ENCODE assay signal across 19 mouse cellular contexts in the genomic region with DNA sequence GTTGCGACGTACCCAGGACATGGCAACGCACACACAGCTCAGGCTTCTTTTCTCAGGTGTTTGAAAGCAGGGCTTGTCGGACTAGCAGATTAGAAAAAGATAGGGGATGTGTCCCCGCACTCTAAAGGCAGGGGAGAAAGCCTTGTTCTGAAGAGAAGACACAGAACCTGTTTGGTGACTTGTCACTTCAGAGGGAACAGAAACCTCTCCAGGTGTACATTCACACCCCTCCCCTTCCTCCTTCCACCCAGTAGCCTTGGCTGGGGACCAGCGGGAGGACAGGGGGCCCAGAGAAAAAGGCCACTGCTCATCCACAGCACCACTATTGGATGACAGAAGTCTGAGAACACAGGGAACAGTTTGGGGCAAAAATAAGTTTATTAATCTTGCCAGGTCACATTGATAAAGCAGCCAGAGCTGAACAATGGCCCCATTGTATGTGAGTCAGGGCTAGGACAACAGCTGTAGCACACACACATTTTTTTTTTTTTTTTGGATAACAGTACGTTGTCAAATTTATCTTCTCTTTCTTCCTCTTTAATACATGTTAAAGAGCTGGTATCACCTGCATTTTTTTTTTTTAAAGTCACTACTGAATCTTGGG. TPM values are rescaled to one million over a fixed set of nuclear protein-coding genes. Genes with fewer than 3 reads are reported as not detected.
DNase-seq lines count a peak whose midpoint lies in the region; ATAC-seq and TF ChIP-seq lines count a peak whose summit lies in the region.
"Had no signal": no experiment of that assay in that cellular context is flagged by ENCODE, and none has a peak within 500 bp of the region (broad histone marks: within the 10 kb centered on the region; RNA-seq: fewer than 3 reads in every experiment).

No protein-coding gene starts in this region.

- DNase-seq in heart, adult 8-10 months (ENCODE audit: low spot score), result no peak
- DNase-seq in MEL (ENCODE audit: low read depth, low spot score), result no peak
- DNase-seq in intestine, embryonic 14.5 days (ENCODE audit: low spot score), result no peak
- DNase-seq in ovary, postnatal 36 days (ENCODE audit: low spot score), result no peak
- DNase-seq: adrenal gland, adult 8-10 months; cerebellum, postnatal 14 days; forebrain, postnatal 0 days; gastrocnemius, postnatal 25 days; layer of hippocampus, adult 9-11 months; liver, postnatal 0 days; thymus, adult 2 months had no signal

- no peak for TF ChIP-seq EP300 in MEL (IDR thresholded peaks at IDR 0.05; ENCODE audit: low read depth in 1 of 2, low read length in 2 of 2)

- H3K27me3 ChIP-seq in heart, embryonic 14.5 days (ENCODE audit: control insufficient read depth, insufficient read depth, low read length), result no peaks in the 10 kb centered on the region
- peaks cover 0 to 3% of the 10 kb centered on the region in 2 experiments; a peak in 3 of 4 replicates for H3K27me3 ChIP-seq in MEL (ENCODE audit: control insufficient read depth in 1 of 2, insufficient read depth in 2 of 2, low read length in 2 of 2)
- H3K27me3 ChIP-seq in intestine, embryonic 14.5 days (replicated peaks; ENCODE audit: control insufficient read depth, insufficient read depth, low read length), result 0 out of 2 replicates have a peak, but pooled peaks cover 3% of the 10 kb centered on the region
- no peaks in the 10 kb centered on the region for H3K27me3 ChIP-seq in stomach, embryonic 14.5 days (ENCODE audit: control insufficient read depth, insufficient read depth, low read length)
- H3K27me3 ChIP-seq in midbrain, embryonic 13.5 days, result peaks cover 25% of the 10 kb centered on the region

- H3K4me1 ChIP-seq in heart, embryonic 14.5 days (ENCODE audit: control insufficient read depth in 2 of 2, insufficient read depth in 2 of 2, low read length in 2 of 2), result peaks cover 18 to 36% of the 10 kb centered on the region in 2 experiments
- H3K4me1 ChIP-seq in MEL (ENCODE audit: control insufficient read depth in 1 of 2, insufficient read depth in 2 of 2, low read length in 2 of 2), result no peaks in the 10 kb centered on the region
- H3K4me1 ChIP-seq in intestine, embryonic 14.5 days (replicated peaks; ENCODE audit: control insufficient read depth, insufficient read depth, low read length), result peaks cover 17% of the 10 kb centered on the region
- H3K4me1 ChIP-seq in stomach, embryonic 14.5 days (ENCODE audit: control insufficient read depth, insufficient read depth, low read length), result peaks cover 14% of the 10 kb centered on the region; the same call in 1 of the 2 replicates
- peaks cover 10% of the 10 kb centered on the region for H3K4me1 ChIP-seq in midbrain, embryonic 13.5 days (replicated peaks)

- TF ChIP-seq POLR2A in MEL (IDR thresholded peaks at IDR 0.05; ENCODE audit: control insufficient read depth in 1 of 2, insufficient read depth in 1 of 2, low read depth in 1 of 2, low read length in 2 of 2, poor library complexity in 1 of 2), result no peak

- H3K79me2 ChIP-seq in MEL (ENCODE audit: control insufficient read depth, insufficient read depth, low read length, poor library complexity), result no peaks in the 10 kb centered on the region

- 0 out of 2 replicates have a peak, but pooled peaks cover 3% of the 10 kb centered on the region for H3K36me3 ChIP-seq in heart, embryonic 14.5 days (ENCODE audit: control insufficient read depth, insufficient read depth, low read length)
- no peaks in the 10 kb centered on the region for H3K36me3 ChIP-seq in MEL (ENCODE audit: control insufficient read depth in 1 of 2, insufficient read depth in 2 of 2, low read length in 2 of 2)
- no peaks in the 10 kb centered on the region for H3K36me3 ChIP-seq in intestine, embryonic 14.5 days (ENCODE audit: control insufficient read depth, insufficient read depth, low read length)
- no peaks in the 10 kb centered on the region for H3K36me3 ChIP-seq in stomach, embryonic 14.5 days (ENCODE audit: control insufficient read depth, insufficient read depth, low read length)
- H3K36me3 ChIP-seq in midbrain, embryonic 13.5 days, result no peaks in the 10 kb centered on the region
- H3K36me3 ChIP-seq: hindbrain, embryonic 15.5 days; limb, embryonic 12.5 days; midbrain, embryonic 10.5 days had no signal

- no peak overlapping the region for H3K4me2 ChIP-seq in heart, embryonic 14.5 days (ENCODE audit: low read length)
- H3K4me2 ChIP-seq in intestine, embryonic 14.5 days (ENCODE audit: low read length), result no peak overlapping the region
- H3K4me2 ChIP-seq in stomach, embryonic 14.5 days (replicated peaks; ENCODE audit: low read depth, low read length), result no peak overlapping the region
- H3K4me2 ChIP-seq in midbrain, embryonic 13.5 days (replicated peaks), result no peak overlapping the region
- H3K4me2 ChIP-seq: hindbrain, embryonic 15.5 days; limb, embryonic 12.5 days had no signal

- no peak for ATAC-seq in heart, embryonic 14.5 days (ENCODE audit: insufficient number of reproducible peaks, insufficient read depth, low FRiP score, low read depth)
- ATAC-seq in intestine, embryonic 14.5 days (replicated peaks; ENCODE audit: low FRiP score, low TSS enrichment, low read depth), result peak; percentile 60
- ATAC-seq in stomach, embryonic 14.5 days (ENCODE audit: insufficient number of reproducible peaks, insufficient read depth, low FRiP score, low read depth), result peak; percentile 75
- ATAC-seq in midbrain, embryonic 13.5 days, result no peak
- ATAC-seq: CD4-positive, CD25-positive, alpha-beta regulatory T cell, adult 4 months; forebrain, postnatal 0 days; liver, postnatal 0 days had no signal

- peak overlapping the region; percentile 43; the same call in 1 of the 2 replicates for H3K9ac ChIP-seq in heart, embryonic 14.5 days (ENCODE audit: low read length)
- no peak overlapping the region for H3K9ac ChIP-seq in MEL (ENCODE audit: control insufficient read depth, low read depth, low read length, poor library complexity, severe bottlenecking)
- H3K9ac ChIP-seq in intestine, embryonic 14.5 days (ENCODE audit: low read length), result no peak overlapping the region
- H3K9ac ChIP-seq in stomach, embryonic 14.5 days (replicated peaks; ENCODE audit: low read depth, low read length), result no peak overlapping the region
- no peak overlapping the region for H3K9ac ChIP-seq in midbrain, embryonic 13.5 days (replicated peaks)
- H3K9ac ChIP-seq: forebrain, postnatal 0 days; hindbrain, embryonic 15.5 days; limb, embryonic 12.5 days; liver, postnatal 0 days had no signal

- H3K4me3 ChIP-seq in heart, embryonic 14.5 days (ENCODE audit: control insufficient read depth in 1 of 2, insufficient read depth in 1 of 2, low read depth in 1 of 2, low read length in 2 of 2), result no peak overlapping the region
- H3K4me3 ChIP-seq in MEL (ENCODE audit: control insufficient read depth in 1 of 2, insufficient read depth in 1 of 2, low read depth in 2 of 2, low read length in 2 of 2), result no peak overlapping the region
- no peak overlapping the region for H3K4me3 ChIP-seq in intestine, embryonic 14.5 days (ENCODE audit: low read depth, low read length)
- H3K4me3 ChIP-seq in stomach, embryonic 14.5 days (ENCODE audit: low read depth, low read length), result no peak overlapping the region
- H3K4me3 ChIP-seq in midbrain, embryonic 13.5 days (replicated peaks), result no peak overlapping the region
- H3K4me3 ChIP-seq: hindbrain, embryonic 15.5 days; limb, embryonic 12.5 days; midbrain, embryonic 10.5 days had no signal

- H3K27ac ChIP-seq in heart, embryonic 14.5 days (replicated peaks in 1 of 2; ENCODE audit: control insufficient read depth in 1 of 2, insufficient read depth in 1 of 2, low read depth in 2 of 2, low read length in 2 of 2), result peak overlapping the region; percentile 32 to 33; a peak in 2 of 4 replicates
- no peak overlapping the region for H3K27ac ChIP-seq in MEL (ENCODE audit: control insufficient read depth, low read depth, low read length)
- peak overlapping the region; percentile 25 for H3K27ac ChIP-seq in intestine, embryonic 14.5 days (ENCODE audit: low read depth)
- H3K27ac ChIP-seq in stomach, embryonic 14.5 days (ENCODE audit: low read length), result peak overlapping the region; percentile 68
- H3K27ac ChIP-seq in midbrain, embryonic 13.5 days, result no peak overlapping the region
- H3K27ac ChIP-seq: hindbrain, embryonic 15.5 days; kidney, postnatal 0 days; limb, embryonic 12.5 days; midbrain, embryonic 10.5 days had no signal

- WGBS in heart, embryonic 14.5 days, result 50% methylated on average over 7 of the region's 7 CpGs
- 52% methylated on average over 7 of the region's 7 CpGs for WGBS in intestine, embryonic 14.5 days
- 60% methylated on average over 7 of the region's 7 CpGs for WGBS in stomach, embryonic 14.5 days
- 78% methylated on average over 7 of the region's 7 CpGs for WGBS in midbrain, embryonic 13.5 days

- no peak for TF ChIP-seq CTCF in MEL (IDR thresholded peaks at IDR 0.05 in 2 of 3, conservative IDR thresholded peaks at IDR 0.05 in 1 of 3; ENCODE audit: control insufficient read depth in 1 of 3, insufficient read depth in 1 of 3, low read depth in 2 of 3, low read length in 3 of 3, poor library complexity in 1 of 3, severe bottlenecking in 1 of 3)

- no peaks in the 10 kb centered on the region for H3K9me3 ChIP-seq in heart, embryonic 14.5 days (ENCODE audit: control insufficient read depth, low read length)
- H3K9me3 ChIP-seq in MEL (replicated peaks; ENCODE audit: insufficient read depth, low read length), result no peaks in the 10 kb centered on the region
- no peaks in the 10 kb centered on the region for H3K9me3 ChIP-seq in intestine, embryonic 14.5 days (ENCODE audit: control insufficient read depth, low read length)
- no peaks in the 10 kb centered on the region for H3K9me3 ChIP-seq in stomach, embryonic 14.5 days (ENCODE audit: control insufficient read depth, low read depth, low read length)
- no peaks in the 10 kb centered on the region for H3K9me3 ChIP-seq in midbrain, embryonic 13.5 days
- H3K9me3 ChIP-seq: hindbrain, embryonic 15.5 days; limb, embryonic 12.5 days; midbrain, embryonic 10.5 days had no signal

- no peak for TF ChIP-seq RAD21 in MEL (IDR thresholded peaks at IDR 0.05; ENCODE audit: low read depth, low read length)

TF ChIP-seq in MEL, 35 proteins besides CTCF, POLR2A, EP300 and RAD21 (continues in another document):
- no peak for TF ChIP-seq SIN3A (IDR thresholded peaks at IDR 0.05; ENCODE audit: low read length)
- TF ChIP-seq ZNF384 (IDR thresholded peaks at IDR 0.05; ENCODE audit: low read depth, low read length), result peak; percentile 40
- no peak for TF ChIP-seq JUND (IDR thresholded peaks at IDR 0.05; ENCODE audit: low read depth, low read length)
- no peak for TF ChIP-seq E2F4 (IDR thresholded peaks at IDR 0.05; ENCODE audit: borderline replicate concordance, low read depth, low read length)
- no peak for TF ChIP-seq ZC3H11A (IDR thresholded peaks at IDR 0.05; ENCODE audit: low read depth, low read length)

RNA-seq across cellular contexts. Expression of gene Proser2, which starts 32.8 kb away (rescaled TPM):
- polyA plus RNA-seq in heart, embryonic 14.5 days (2014; fragmentation: Nextera tagmentation; extraction: Ambion mirVana), result 11.3 and 14.8 TPM in 2 replicates
- 10 to 100 TPM in 3 of 4 experiments, 1 to 10 TPM in 1; 8.5 to 15.9 (median 14.0) TPM for total RNA-seq in heart, adult 8-10 months (2022)
- not detected in 2 replicates for total RNA-seq in MEL (2012; rRNA removed)
- not detected for polyA plus RNA-seq in MEL (2012; ENCODE audit: insufficient read depth in 1 of 2, insufficient read length in 2 of 2, low read depth in 1 of 2, low replicate concordance in 2 of 2, missing spikeins in 1 of 2)
- polyA plus RNA-seq in intestine, embryonic 14.5 days (2014; fragmentation: Nextera tagmentation; extraction: Ambion mirVana), result 17.5 and 25.1 TPM in 2 replicates
- polyA plus RNA-seq in stomach, embryonic 14.5 days (2014; fragmentation: Nextera tagmentation; extraction: Ambion mirVana), result 17.6 and 17.7 TPM in 2 replicates
- 3.3 and 3.4 TPM in 2 replicates for polyA plus RNA-seq in midbrain, embryonic 13.5 days (2015; fragmentation: Nextera tagmentation; extraction: Ambion mirVana)

Comparison
In these comparisons a context has a peak if more than half of its experiments do, and no peak if none do; other contexts are left out.
1. ATAC-seq: peak in intestine, embryonic 14.5 days (single experiment) and stomach, embryonic 14.5 days (single experiment); none in heart, embryonic 14.5 days (single experiment) and midbrain, embryonic 13.5 days (single experiment).
2. H3K27ac ChIP-seq: peak in heart, embryonic 14.5 days (2 of 2), intestine, embryonic 14.5 days (single experiment) and stomach, embryonic 14.5 days (single experiment); none in MEL (single experiment) and midbrain, embryonic 13.5 days (single experiment).